Mouse (Mus musculus) heart, adult 2 months (tissue): Measurements from ENCODE around the gene 1700023F06Rik. TPM values are rescaled to one million over a fixed set of nuclear protein-coding genes. Genes with fewer than 3 reads are reported as not detected.

ENCODE experiments used
- DNase-seq, 2 experiments: peaks; one replicate each; pipeline ENCODE4 v3.0.0; 2021
- H3K27ac ChIP-seq: fragments of 200-600 bp; 2 replicates; pipeline ENCODE4 v1.8.1; 2022
- H3K27me3 ChIP-seq: fragments of 200-500 bp; 2 replicates; pipeline ENCODE4 v1.6.1; 2012; ENCODE audit warnings: mild to moderate bottlenecking, low read length, inconsistent platforms, mixed read lengths; ENCODE audit not compliant: control insufficient read depth, insufficient read depth
- H3K36me3 ChIP-seq: fragments of 200-500 bp; 2 replicates; pipeline ENCODE4 v1.6.1; 2012; ENCODE audit warnings: low read length, inconsistent platforms; ENCODE audit not compliant: control insufficient read depth, insufficient read depth
- H3K4me1 ChIP-seq: fragments of 200-500 bp; 2 replicates; pipeline ENCODE4 v1.6.1; 2011; ENCODE audit warnings: low read length; ENCODE audit not compliant: control insufficient read depth, insufficient read depth
- H3K4me3 ChIP-seq: fragments of 200-600 bp; 2 replicates; pipeline ENCODE4 v1.8.1; 2022
- H3K79me2 ChIP-seq: fragments of 200-500 bp; replicated peaks from 2 replicates; pipeline ENCODE4 v1.6.1; 2012; ENCODE audit warnings: mild to moderate bottlenecking, inconsistent platforms, low read length, moderate library complexity, mixed read lengths; ENCODE audit not compliant: control insufficient read depth, insufficient read depth
- H3K9ac ChIP-seq: fragments of 200-500 bp; 2 replicates; pipeline ENCODE4 v1.6.1; 2012; ENCODE audit warnings: low read depth, mild to moderate bottlenecking, control low read depth, inconsistent platforms, low read length, mixed read lengths
- CTCF ChIP-seq: fragments of 200-600 bp; IDR thresholded peaks from 2 replicates; pipeline ENCODE4 v1.8.1; 2022; ENCODE audit warnings: antibody characterized with exemption, mild to moderate bottlenecking, moderate library complexity
- EP300 ChIP-seq: fragments of 200-500 bp; IDR thresholded peaks from 2 replicates; pipeline ENCODE4 v1.6.1; 2011; ENCODE audit warnings: low read depth, low read length, control low read depth; ENCODE audit not compliant: insufficient read depth
- POLR2A ChIP-seq: fragments of 200-500 bp; IDR thresholded peaks from 2 replicates; pipeline ENCODE4 v1.6.1; 2011; ENCODE audit warnings: mild to moderate bottlenecking, low read depth, low read length, control low read depth; ENCODE audit not compliant: insufficient read depth
- WGBS: fragments of 180-500 bp; shearing (Covaris S2); methylation state at CpG from one replicate; pipeline ENCODE4 v1.1.7; 2018; 5-methylcytosine and 5-hydroxymethylcytosine counted together
- intact Hi-C: fragments of 180-260 bp; cut with DNase I; formaldehyde crosslinking; loops from one replicate; pipeline ENCODE4 v1.15.1; 2025
- polyA plus RNA-seq: library from polyadenylated mRNA; depleted of rRNA; stranded (reverse); fragments of >200 nt; gene quantifications from 2 replicates; pipeline ENCODE4 v1.2.3, GENCODE M21; 2012
- total RNA-seq, 2 experiments: library from RNA; stranded (reverse); gene quantifications; 2 replicates each; pipeline ENCODE4 v1.2.3; 2021

Gene 1700023F06Rik
- total and polyA plus RNA-seq, 3 experiments = 0.21 TPM; not detected in 2

DNA sequence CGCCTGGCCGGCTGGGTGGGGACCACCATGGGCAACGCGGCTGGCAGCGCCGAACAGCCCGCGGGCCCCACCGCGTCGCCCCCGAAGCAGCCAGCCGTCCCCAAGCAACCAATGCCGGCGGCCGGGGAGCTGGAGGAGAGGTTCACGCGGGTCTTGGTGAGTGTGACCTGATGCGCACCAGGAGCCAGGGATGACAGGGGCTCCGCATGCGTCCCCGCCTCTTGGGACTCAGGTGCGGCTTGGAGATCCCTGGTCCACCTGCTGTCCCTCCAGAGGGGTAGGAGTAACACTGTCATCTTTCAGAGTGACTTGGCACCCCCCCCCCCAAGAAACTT, 37.1 kb downstream of the 1700023F06Rik start:
- intact Hi-C loops = no loop called here
- Histone ChIP-seq H3K4me1 (peaks cover 11% of the 10 kb centered on the region), H3K79me2 (peaks cover 4% of the 10 kb centered on the region; the same call in 1 of the 2 replicates), H3K27me3 (no peaks in the 10 kb centered on the region), H3K9ac (peak overlapping the region; percentile 97), H3K36me3 (no peaks in the 10 kb centered on the region), H3K4me3 (peak overlapping the region; percentile 84), H3K27ac (peak overlapping the region; percentile 78)
- no peak for TF ChIP-seq CTCF
- TF ChIP-seq EP300 = no peak
- no peak for TF ChIP-seq POLR2A
- WGBS = 5% methylated on average over 23 of the region's 23 CpGs
- no peak for DNase-seq

DNA sequence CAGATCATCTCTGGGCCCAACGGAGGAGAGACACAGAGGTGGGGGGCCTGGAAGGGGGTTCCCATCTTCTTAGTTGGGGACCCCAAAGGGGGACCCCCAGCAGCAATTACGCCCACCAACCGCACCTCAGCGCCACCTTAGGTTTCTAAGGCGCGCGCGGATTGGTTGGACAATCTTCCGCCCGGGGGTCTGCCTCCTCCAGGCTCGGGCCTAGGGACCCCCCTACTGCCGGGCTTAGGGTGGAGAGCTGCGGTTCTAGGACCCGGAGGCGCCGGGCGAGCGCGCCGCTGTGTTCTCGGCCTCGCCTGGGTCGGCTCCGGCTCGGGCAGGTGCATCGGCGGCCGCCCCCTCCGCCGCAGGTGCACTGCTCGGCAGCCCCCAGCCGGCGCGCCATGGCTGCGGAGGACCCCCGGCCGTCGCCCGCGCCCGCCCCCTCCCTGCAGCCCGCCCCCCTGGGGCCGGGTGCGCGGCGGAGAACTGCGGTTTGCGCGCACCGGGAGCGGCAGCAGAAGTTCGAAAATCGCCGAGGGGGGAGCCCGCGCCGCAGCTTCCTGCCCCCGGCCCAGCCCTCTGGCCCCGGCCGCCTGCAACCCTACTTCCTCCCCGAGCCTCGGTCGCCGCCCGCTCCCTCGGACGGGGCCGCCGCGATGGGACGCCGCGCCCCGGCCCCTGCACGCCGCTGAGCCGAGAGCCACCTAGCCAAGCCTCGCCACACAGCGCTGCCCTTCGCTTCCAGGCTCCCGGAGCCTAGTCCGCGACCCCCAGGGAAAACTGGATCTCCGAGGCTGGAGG, 37.7 kb downstream of the 1700023F06Rik start, which contains the start of gene Fmnl1:
Fmnl1 (plus strand) TSS at position 614 of the 792 bp plus-strand sequence.
- Histone ChIP-seq H3K36me3 (no peaks in the 10 kb centered on the region), H3K27ac (peak within 1 kb of the TSS; percentile 78), H3K27me3 (no peaks in the 10 kb centered on the region), H3K79me2 (peaks cover 4% of the 10 kb centered on the region; the same call in 1 of the 2 replicates), H3K9ac (peak within 1 kb of the TSS; percentile 97), H3K4me3 (peak within 1 kb of the TSS; percentile 84), H3K4me1 (peaks cover 11% of the 10 kb centered on the region)
- DNase-seq = peak; percentile 77 to 84
- TF ChIP-seq CTCF (no peak), POLR2A (no peak), EP300 (no peak)
- intact Hi-C loops = no loop called here
- 2% methylated on average over 73 of the region's 84 CpGs for WGBS

DNA sequence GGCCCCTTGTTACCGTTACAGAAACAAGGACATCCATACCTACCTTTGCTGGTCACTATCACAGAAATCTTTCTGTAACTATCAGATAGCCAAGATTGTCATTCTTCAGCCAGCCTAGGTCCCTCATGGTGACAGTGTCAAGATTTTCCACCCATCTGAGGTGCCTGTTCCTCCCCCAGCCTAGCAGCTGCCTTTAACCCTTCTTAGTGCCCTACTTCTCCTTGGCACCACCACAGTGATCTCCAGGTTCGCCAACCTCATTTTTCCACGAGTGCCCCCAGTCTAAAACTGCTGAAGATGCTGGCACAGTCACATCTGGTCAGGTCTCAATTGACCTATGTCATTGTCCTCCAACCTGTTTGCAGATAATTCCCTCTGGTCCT, 38.3 kb downstream of the 1700023F06Rik start:
- TF ChIP-seq POLR2A (no peak), EP300 (no peak), CTCF (no peak)
- Histone ChIP-seq H3K79me2 (peaks cover 4% of the 10 kb centered on the region; the same call in 1 of the 2 replicates), H3K9ac (no peak overlapping the region), H3K27me3 (no peaks in the 10 kb centered on the region), H3K4me1 (peaks cover 8% of the 10 kb centered on the region), H3K36me3 (no peaks in the 10 kb centered on the region), H3K4me3 (peak overlapping the region; percentile 84), H3K27ac (no peak overlapping the region)
- 71% methylated on average over 3 of the region's 3 CpGs for WGBS
- intact Hi-C loops = no loop called here
- no peak for DNase-seq

DNA sequence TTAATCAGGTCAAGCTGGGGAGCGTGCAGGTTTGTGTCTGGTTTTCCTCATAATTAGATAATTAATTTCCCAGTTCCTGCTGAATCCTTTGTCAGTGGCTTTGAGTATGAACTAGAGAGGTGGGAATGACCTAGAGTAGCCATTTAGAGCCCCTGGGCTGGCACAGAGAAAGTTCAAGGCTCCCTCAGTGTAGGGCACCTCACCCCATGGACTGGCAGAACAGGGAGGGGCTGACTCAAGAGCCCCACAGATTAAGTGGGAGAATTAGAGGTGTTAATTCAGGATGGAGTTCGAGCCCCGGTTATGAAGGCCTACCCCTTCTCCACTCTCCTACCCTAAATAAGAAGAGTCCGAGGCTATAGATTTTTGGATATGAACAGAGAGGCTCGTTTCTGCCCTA, 38.7 kb downstream of the 1700023F06Rik start:
- intact Hi-C loops = loop anchor here (2.0 kb wide), 2 partner anchors 63 to 103 kb away; no protein-coding TSS in a partner anchor
- Histone ChIP-seq H3K4me3 (no peak overlapping the region), H3K36me3 (no peaks in the 10 kb centered on the region), H3K9ac (no peak overlapping the region), H3K27ac (no peak overlapping the region), H3K27me3 (no peaks in the 10 kb centered on the region), H3K4me1 (peaks cover 8% of the 10 kb centered on the region), H3K79me2 (peaks cover 4% of the 10 kb centered on the region; the same call in 1 of the 2 replicates)
- TF ChIP-seq EP300 (no peak), POLR2A (no peak), CTCF (no peak)
- WGBS = 90% methylated on average over 5 of the region's 5 CpGs
- no peak for DNase-seq

DNA sequence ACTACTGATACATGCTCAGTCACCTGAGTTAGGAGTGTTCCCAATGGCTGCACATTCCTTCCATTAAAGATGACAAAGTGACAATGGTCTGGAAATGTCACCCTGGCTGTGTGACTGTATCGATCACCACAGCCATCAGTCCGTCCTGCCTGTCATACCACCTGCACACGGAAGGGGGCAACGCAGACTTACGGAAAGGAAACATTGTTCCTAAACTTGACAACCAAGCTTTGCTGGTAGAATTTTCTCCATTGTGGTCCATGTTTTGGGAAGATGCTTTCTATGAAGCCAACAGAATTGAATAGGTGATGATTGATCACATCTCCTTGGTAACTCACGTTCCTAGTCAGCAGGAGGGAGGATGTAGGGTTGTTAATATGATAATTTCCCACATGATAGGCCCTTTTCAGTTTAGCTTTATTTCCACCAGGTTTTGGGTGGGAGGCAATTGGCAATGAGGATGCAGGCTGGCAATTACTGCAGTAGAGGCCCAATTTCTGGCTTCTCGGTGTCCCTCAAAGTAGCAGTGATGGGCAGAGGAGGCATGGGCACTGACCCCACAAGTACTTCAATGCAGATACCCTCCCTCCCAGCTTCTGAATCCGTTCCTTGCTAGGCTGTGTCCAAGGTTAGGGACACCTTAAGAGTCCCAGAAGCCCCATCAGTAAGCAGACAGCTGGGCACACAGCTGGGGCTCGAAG, 39.5 kb downstream of the 1700023F06Rik start:
- Histone ChIP-seq H3K4me3 (no peak overlapping the region), H3K27me3 (no peaks in the 10 kb centered on the region), H3K4me1 (peaks cover 4% of the 10 kb centered on the region), H3K79me2 (peaks cover 4% of the 10 kb centered on the region; the same call in 1 of the 2 replicates), H3K27ac (no peak overlapping the region), H3K9ac (no peak overlapping the region), H3K36me3 (no peaks in the 10 kb centered on the region)
- DNase-seq = peak; percentile 74 to 83
- intact Hi-C loops = loop anchor here (1.0 to 2.0 kb wide), 4 partner anchors 16 to 156 kb away; no protein-coding TSS in a partner anchor
- WGBS = 28% methylated on average over 9 of the region's 9 CpGs
- TF ChIP-seq EP300 (peak; percentile 94), CTCF (peak; percentile 99), POLR2A (no peak)
